Mouse (Mus musculus) midbrain, embryonic 10.5 days (tissue): ENCODE data around the gene Map4k3. TPM values are rescaled to one million over a fixed set of nuclear protein-coding genes. Genes with fewer than 3 reads are reported as not detected.
"Not testable (repeated sequence)": the region's sequence is repeated elsewhere in the genome, so short reads cannot be mapped to it uniquely, and the experiment has no call there.

Experiments
- DNase-seq: peaks from one replicate; pipeline ENCODE4 v3.0.0-alpha.2; 2017; ENCODE audit warnings: low spot score
- H3K27ac ChIP-seq: fragments of 300-500 bp; sonication (generic); replicated peaks from 2 replicates; pipeline ENCODE4 v1.5.1; 2016; ENCODE audit warnings: mild to moderate bottlenecking
- H3K27me3 ChIP-seq: fragments of 300-500 bp; sonication (generic); 2 replicates; pipeline ENCODE4 v1.6.1; 2016; ENCODE audit warnings: low read depth, mild to moderate bottlenecking; ENCODE audit not compliant: poor library complexity, severe bottlenecking
- H3K36me3 ChIP-seq: fragments of 300-500 bp; sonication (generic); 2 replicates; pipeline ENCODE4 v1.6.1; 2016; ENCODE audit warnings: mild to moderate bottlenecking, moderate library complexity
- H3K4me1 ChIP-seq: fragments of 300-500 bp; sonication (generic); 2 replicates; pipeline ENCODE4 v1.6.1; 2016
- H3K4me3 ChIP-seq: fragments of 300-500 bp; sonication (generic); 2 replicates; pipeline ENCODE4 v1.5.1; 2016; ENCODE audit warnings: mild to moderate bottlenecking, moderate library complexity
- H3K9me3 ChIP-seq: fragments of 300-500 bp; sonication (generic); replicated peaks from 2 replicates; pipeline ENCODE4 v1.6.1; 2016; ENCODE audit warnings: mild to moderate bottlenecking
- WGBS: fragments of 180-500 bp; shearing (Covaris S2); methylation state at CpG from one replicate; pipeline ENCODE4 v1.1.7; 2016; 5-methylcytosine and 5-hydroxymethylcytosine counted together
- polyA plus RNA-seq: library from polyadenylated mRNA; unstranded; fragments of >200 nt; fragmentation: Nextera tagmentation; extraction: Ambion mirVana; gene quantifications from 2 replicates; pipeline ENCODE4 v1.2.1, GENCODE M21; 2016

The Map4k3 gene
- polyA plus RNA-seq, 1 experiment from 2014 or later: 14.1 TPM

DNA sequence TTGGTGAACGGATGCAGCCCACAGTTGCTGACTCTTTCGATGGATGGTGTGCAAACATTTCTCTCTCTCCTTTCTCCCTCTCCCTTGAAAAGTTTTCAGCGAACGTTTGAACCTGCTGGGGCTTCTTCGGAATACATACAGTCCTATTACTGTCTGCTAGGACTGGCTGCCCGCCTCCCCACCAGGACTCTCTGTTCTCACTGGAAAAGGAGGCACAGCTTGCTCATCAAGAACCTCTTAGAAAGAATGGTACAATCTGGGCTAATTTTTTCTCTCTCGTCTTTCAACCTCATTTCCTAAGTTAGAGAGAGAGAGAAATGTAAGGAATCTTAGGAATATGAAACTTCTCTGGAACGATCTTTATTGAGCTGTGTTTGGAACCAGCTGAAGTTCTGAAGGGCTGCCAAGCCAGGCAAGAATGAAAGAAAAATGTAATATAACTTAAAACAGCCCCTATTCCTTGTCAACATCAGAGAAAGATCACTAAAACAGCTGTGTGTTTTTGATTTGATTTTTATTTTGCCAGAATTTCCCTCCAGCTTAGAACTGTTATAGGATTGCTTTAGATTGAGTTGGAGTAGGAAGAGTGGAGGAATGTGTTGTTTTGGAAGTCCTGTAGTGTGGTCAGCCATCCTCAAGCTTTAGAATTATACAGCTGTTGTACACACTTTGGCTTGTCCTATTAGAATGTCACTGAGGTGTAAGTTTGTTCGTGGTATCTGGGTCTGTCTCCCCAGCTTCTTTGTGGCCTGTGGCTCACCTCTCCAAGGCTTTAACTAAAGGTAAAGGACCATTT, 27.0 kb upstream of the Map4k3 start:
- no peaks in the 10 kb centered on the region for H3K27me3 ChIP-seq
- H3K4me1 ChIP-seq: 0 out of 2 replicates have a peak, but pooled peaks cover 3% of the 10 kb centered on the region
- DNase-seq: no peak
- H3K36me3 ChIP-seq: no peaks in the 10 kb centered on the region
- H3K27ac ChIP-seq: no peak overlapping the region
- H3K9me3 ChIP-seq: no peaks in the 10 kb centered on the region
- no peak overlapping the region for H3K4me3 ChIP-seq
- whole genome bisulfite sequencing: 87% methylated on average over 9 of the region's 9 CpGs

DNA sequence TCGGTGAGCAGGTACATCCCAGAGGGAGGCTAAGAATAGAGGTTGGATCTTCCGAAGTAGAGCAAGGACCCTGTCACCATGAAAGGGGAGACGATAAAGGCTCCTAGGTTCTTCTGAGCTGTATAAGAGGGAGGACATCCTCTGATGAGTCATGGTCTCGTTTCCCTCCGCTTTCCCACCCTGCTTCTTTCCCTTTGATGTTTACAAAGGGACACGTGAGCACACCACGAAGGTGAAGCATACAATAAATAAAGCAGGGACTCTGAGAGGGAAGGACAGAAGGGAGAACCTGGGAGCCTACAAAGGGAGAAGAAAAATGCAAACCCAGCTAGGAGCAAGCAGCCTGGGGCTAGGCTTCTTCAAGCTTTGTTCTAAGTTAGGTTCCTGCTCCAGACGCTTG, 26.3 kb upstream of the Map4k3 start:
- Histone ChIP-seq H3K4me3 (no peak overlapping the region), H3K27me3 (no peaks in the 10 kb centered on the region), H3K9me3 (no peaks in the 10 kb centered on the region), H3K4me1 (0 out of 2 replicates have a peak, but pooled peaks cover 3% of the 10 kb centered on the region), H3K27ac (no peak overlapping the region), H3K36me3 (no peaks in the 10 kb centered on the region)
- DNase-seq: no peak
- 76% methylated on average over 8 of the region's 8 CpGs for WGBS

GRCm38 (mm10) chr17:80752466-80752865, 24.2 kb upstream of the Map4k3 start:
- Histone ChIP-seq H3K4me3 (no peak overlapping the region), H3K4me1 (0 out of 2 replicates have a peak, but pooled peaks cover 3% of the 10 kb centered on the region), H3K27me3 (no peaks in the 10 kb centered on the region), H3K27ac (no peak overlapping the region), H3K9me3 (no peaks in the 10 kb centered on the region), H3K36me3 (no peaks in the 10 kb centered on the region)
- DNase-seq: no peak
- WGBS: 19% methylated on average over 1 of the region's 1 CpGs

DNA sequence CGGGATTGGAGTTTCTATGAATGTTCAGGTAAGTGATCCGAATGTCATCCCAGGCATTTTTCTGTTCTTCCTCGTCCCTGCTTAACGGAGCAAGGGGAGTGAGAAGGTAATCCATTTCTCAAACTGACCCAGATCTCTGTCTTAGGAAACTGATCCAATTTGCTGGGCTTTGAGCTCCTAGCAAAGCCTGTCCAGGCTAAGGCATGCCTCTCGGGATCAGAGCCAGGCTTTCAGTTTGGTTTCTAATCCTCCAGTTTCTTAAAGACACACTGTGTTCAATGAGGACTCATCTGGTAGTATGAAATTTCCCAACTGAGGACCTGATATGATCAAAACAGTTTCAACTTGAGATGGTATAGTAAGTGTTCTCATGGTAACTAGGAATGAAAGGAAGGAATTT, 11.1 kb upstream of the Map4k3 start:
- Histone ChIP-seq H3K9me3 (no peaks in the 10 kb centered on the region), H3K27me3 (no peaks in the 10 kb centered on the region), H3K36me3 (no peaks in the 10 kb centered on the region), H3K4me1 (peaks cover 6% of the 10 kb centered on the region; the same call in 1 of the 2 replicates), H3K4me3 (no peak overlapping the region), H3K27ac (no peak overlapping the region)
- DNase-seq: no peak
- WGBS: 61% methylated on average over 5 of the region's 5 CpGs

GRCm38 (mm10) chr17:80734700-80735099, 6.4 kb upstream of the Map4k3 start:
- 79% methylated on average over 6 of the region's 6 CpGs for WGBS
- Histone ChIP-seq H3K36me3 (no peaks in the 10 kb centered on the region), H3K27me3 (no peaks in the 10 kb centered on the region), H3K27ac (no peak overlapping the region), H3K4me3 (no peak overlapping the region), H3K9me3 (no peaks in the 10 kb centered on the region), H3K4me1 (peaks cover 6% of the 10 kb centered on the region; the same call in 1 of the 2 replicates)
- no peak for DNase-seq

GRCm38 (mm10) chr17:80733121-80733800, 5.0 kb upstream of the Map4k3 start:
- H3K27me3 ChIP-seq: no peaks in the 10 kb centered on the region
- H3K36me3 ChIP-seq: no peaks in the 10 kb centered on the region
- 78% methylated on average over 12 of the region's 12 CpGs for WGBS
- H3K9me3 ChIP-seq: no peaks in the 10 kb centered on the region
- no peak overlapping the region for H3K27ac ChIP-seq
- DNase-seq: no peak
- peaks cover 12% of the 10 kb centered on the region for H3K4me1 ChIP-seq
- no peak overlapping the region for H3K4me3 ChIP-seq

DNA sequence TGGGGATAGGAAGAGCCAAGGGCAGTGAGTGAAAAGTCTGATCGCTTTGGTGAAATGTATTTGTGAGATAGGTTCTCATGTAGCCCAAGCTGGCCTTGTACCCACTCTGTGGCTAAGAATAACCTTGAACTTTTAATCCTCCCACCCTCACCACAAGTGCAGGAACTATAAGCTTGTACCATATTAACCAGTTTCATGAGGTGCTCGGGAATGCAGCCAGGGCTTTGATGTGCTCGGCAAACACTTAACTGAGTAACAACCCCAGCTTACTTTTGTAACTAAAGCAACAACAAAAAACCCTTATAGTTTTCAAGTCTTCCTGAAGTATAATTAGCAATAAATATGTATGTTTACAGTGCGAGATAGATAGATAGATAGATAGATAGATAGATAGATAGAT, 4.0 kb upstream of the Map4k3 start:
- 90% methylated on average over 4 of the region's 4 CpGs for WGBS
- no peaks in the 10 kb centered on the region for H3K27me3 ChIP-seq

DNA sequence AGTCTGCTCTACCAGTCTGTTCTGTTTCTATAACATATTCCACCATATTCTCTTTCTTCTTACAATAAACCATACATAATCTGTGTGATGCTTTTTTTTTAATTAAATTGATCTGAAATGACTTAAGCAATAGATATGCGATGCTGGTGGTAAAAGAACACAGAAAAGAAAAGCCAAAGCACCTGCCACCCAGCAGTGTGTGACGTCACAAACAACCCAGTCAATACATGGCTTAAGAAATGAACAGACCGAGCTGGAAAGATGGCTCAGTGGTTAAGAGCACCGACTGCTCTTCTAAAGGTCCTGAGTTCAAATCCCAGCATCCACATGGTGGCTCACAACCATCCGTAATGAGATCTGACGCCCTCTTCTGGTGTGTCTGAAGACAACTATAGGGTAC, 2.0 kb upstream of the Map4k3 start:
- WGBS: 88% methylated on average over 6 of the region's 6 CpGs
- H3K27ac ChIP-seq, H3K4me3 ChIP-seq, H3K27me3 ChIP-seq, H3K36me3 ChIP-seq, H3K9me3 ChIP-seq, DNase-seq: not testable (repeated sequence)
- H3K4me1 ChIP-seq: peaks cover 26% of the 10 kb centered on the region

More for the DNA sequence above, 4.0 kb upstream of the Map4k3 start:
- peaks cover 13% of the 10 kb centered on the region for H3K4me1 ChIP-seq
- no peak for DNase-seq
- no peaks in the 10 kb centered on the region for H3K36me3 ChIP-seq
- H3K4me3 ChIP-seq: no peak overlapping the region
- H3K27ac ChIP-seq: no peak overlapping the region
- no peaks in the 10 kb centered on the region for H3K9me3 ChIP-seq

- Histone ChIP-seq H3K36me3 (peaks cover 9% of the 10 kb centered on the region; the same call in 1 of the 2 replicates), H3K27me3 (no peaks in the 10 kb centered on the region), H3K27ac (no peak overlapping the region), H3K9me3 (no peaks in the 10 kb centered on the region), H3K4me3 (no peak overlapping the region), H3K4me1 (peaks cover 26% of the 10 kb centered on the region)
- 83% methylated on average over 5 of the region's 5 CpGs for WGBS
- DNase-seq: no peak
Observed at GRCm38 (mm10) chr17:80729825-80730224, 1.5 kb upstream of the Map4k3 start.

- Histone ChIP-seq H3K4me1 (peaks cover 26% of the 10 kb centered on the region), H3K9me3 (no peaks in the 10 kb centered on the region), H3K36me3 (peaks cover 9% of the 10 kb centered on the region; the same call in 1 of the 2 replicates), H3K4me3 (peak overlapping the region; percentile 94), H3K27me3 (no peaks in the 10 kb centered on the region), H3K27ac (0 out of 2 replicates have a peak overlapping the region, but pooled peaks have one; percentile 33)
- WGBS: 22% methylated on average over 9 of the region's 9 CpGs
- no peak for DNase-seq
Observed at GRCm38 (mm10) chr17:80729080-80729749, 930 bp upstream of the Map4k3 start.

DNA sequence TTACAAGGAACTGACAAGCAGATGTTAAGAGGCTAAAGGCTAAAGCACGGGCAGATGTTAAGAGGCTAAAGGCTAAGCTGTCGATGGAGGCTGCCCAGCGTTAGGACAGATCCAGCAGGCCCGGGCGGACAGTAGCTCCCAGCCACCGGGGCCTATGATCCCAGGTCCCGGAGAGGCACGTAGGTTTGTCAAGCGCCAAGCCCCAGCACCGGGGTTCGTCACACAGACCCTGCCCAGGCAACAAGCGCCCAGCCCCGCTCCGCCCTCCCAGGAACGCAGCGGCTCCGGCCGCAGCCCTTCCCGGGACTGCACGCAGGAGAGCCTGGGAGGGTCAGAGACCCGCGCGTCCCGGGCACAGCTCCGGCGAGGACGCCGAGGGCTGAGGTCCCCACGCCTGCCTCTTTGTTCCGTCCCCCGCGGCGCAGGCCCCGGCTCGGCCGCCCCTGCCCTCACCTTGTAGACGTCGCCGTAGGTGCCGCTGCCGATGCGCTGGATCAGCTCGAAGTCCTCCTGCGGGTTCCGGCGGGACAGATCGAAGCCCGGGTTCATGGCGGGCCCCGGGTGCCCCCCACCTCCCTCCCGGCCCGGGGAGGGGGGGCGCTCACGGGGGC, 839 bp downstream of the Map4k3 start:
- Histone ChIP-seq H3K4me1 (peaks cover 32% of the 10 kb centered on the region), H3K27me3 (no peaks in the 10 kb centered on the region), H3K9me3 (no peaks in the 10 kb centered on the region), H3K4me3 (peak overlapping the region; percentile 94), H3K27ac (peak overlapping the region; percentile 97), H3K36me3 (peaks cover 9% of the 10 kb centered on the region; the same call in 1 of the 2 replicates)
- WGBS: under 1% methylated on average over 50 of the region's 54 CpGs
- peak; percentile 75 for DNase-seq

DNA sequence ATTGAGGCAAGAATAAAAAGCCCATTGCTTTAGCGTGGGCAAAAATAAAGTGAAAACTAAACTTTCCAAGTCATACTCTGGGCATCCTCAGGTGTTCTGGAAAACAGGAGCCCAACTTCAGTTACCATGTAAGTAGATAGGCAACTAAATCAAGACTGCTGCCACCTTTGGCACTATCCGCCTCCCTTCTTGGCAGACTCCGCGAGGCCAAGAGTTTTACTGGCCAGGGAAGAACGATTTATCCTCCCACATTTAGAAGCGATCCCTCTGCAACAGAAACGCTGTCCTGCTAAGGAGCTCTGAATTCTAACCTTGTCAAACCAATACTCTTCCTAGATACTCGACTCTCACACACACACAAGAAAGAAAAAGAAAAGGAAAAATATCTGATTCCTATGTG, 1.5 kb downstream of the Map4k3 start:
- WGBS: 20% methylated on average over 8 of the region's 8 CpGs
- no peak for DNase-seq
- no peaks in the 10 kb centered on the region for H3K9me3 ChIP-seq
- peak overlapping the region; percentile 97 for H3K27ac ChIP-seq
- H3K4me1 ChIP-seq: peaks cover 38% of the 10 kb centered on the region
- no peaks in the 10 kb centered on the region for H3K27me3 ChIP-seq
- peak overlapping the region; percentile 94 for H3K4me3 ChIP-seq
- peaks cover 9% of the 10 kb centered on the region; the same call in 1 of the 2 replicates for H3K36me3 ChIP-seq
